Mouse (Mus musculus) T-helper 17 cell (primary cell): ENCODE measurements at regions not wholly inside any gene's neighbourhood (a gene's known extent, or its start where the extent isn't known, plus 50 kb on each side); places are given as distances from the start of the nearest gene placed in this dataset.

Experiments used
- in situ Hi-C, 2 experiments: fragments of 300-600 bp; cut with MboI, MseI; formaldehyde crosslinking; loops; 1 replicate in 1 of 2; 2 replicates in 1 of 2; pipeline ENCODE4 v1.15.1; 2025; ENCODE audit warnings: high pct_unique_total_duplicates in 2 of 2

DNA sequence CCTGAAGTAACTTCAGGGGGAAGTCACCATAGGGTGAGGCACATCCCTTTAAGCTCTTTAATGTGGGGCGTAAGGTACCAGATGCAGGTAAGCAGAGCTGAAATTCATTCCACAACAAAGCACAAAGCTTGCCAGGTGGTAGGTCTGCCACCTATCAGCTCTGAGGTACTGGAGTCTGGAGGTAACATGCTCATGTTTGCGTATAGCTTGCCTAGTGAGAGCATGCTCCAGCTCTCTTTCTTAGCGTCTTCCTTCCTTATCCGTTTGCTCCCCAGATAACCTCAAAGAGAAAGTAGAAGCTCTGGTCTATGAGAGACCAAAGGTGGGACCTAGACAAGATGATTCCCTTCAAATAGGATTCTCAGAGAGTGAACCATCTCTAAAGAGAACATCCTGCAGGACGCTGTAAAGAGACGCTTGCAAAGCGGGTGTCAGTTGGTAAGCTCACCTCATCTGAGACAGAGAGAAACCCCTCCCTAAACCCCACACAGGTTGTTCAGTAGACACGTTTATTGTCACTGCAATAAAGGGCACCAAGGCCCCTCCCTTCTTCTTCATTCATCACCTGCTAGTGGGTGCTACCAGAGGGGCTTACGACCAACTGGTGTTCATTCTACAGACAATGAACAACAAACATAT is 347.4 kb upstream of the 3110018I06Rik start:
- in situ Hi-C loops, result loop anchor here (5.0 to 25.0 kb wide), 3 partner anchors 834 to 1506 kb away; no protein-coding TSS in a partner anchor

GRCm38 (mm10) chr12:107142226-107142625 is 346.2 kb upstream of the 3110018I06Rik start:
- in situ Hi-C loops, result loop anchor here (5.0 to 25.0 kb wide), 3 partner anchors 833 to 1505 kb away; no protein-coding TSS in a partner anchor

DNA sequence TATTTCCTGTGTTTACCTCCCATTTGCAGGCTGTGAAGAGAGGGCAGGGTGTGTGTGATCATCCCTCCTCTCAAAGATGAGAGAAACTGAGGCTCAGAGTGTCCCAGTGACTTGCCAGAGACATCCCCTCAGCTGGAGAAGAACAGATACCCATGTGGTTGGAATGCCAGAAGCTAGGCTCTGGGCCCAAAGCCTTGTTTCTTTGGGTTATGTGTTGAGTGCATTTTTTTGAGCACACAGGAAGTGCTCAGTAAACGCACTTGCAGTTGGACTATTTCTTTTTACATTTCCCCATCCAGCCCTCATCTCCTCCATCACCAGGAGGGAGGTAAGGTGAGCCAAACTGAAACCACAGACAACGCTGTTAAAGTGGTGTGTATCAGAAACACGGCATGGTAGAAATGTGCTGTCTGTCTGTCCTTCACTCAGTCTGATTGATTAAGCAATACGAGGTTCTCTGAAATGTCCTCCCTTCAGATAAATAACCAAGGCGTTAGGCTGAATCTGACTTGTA is 341.8 kb upstream of the 3110018I06Rik start:
- in situ Hi-C loops, result loop anchor here (5.0 to 25.0 kb wide), 5 partner anchors 776 to 1491 kb away; no protein-coding TSS in a partner anchor

GRCm38 (mm10) chr12:107148451-107148850 is 340.0 kb upstream of the 3110018I06Rik start:
- in situ Hi-C loops, result loop anchor here (5.0 to 25.0 kb wide), 5 partner anchors 774 to 1489 kb away; no protein-coding TSS in a partner anchor

DNA sequence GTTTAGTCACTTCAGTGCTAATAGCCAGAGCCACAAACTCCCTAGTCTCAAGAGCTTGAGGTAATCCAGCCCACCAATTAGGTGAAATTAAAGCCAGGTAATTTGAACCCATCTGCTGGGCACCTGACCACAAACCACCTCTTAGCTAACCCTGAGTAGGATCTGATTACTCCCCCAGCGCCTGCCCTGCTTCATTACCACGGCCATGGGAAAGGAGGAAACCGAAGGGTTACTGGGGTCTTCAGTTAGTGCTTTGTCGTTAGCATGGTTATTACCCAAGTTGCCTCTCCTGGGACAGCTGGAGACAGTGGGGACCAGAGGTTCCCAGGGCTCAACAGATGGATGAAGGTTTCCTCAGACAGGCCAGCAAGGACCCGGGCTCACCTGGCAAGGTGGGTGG is 337.3 kb upstream of the 3110018I06Rik start:
- in situ Hi-C loops, result no loop called here

- in situ Hi-C loops, result no loop called here
These were observed 333.8 kb upstream of the 3110018I06Rik start for GRCm38 (mm10) chr12:107154668-107155067.

GRCm38 (mm10) chr12:107156791-107157428 is 331.5 kb upstream of the 3110018I06Rik start:
- in situ Hi-C loops, result no loop called here

- in situ Hi-C loops, result no loop called here
These were observed 329.3 kb upstream of the 3110018I06Rik start for GRCm38 (mm10) chr12:107159126-107159525.

GRCm38 (mm10) chr12:107160137-107160536 is 328.3 kb upstream of the 3110018I06Rik start:
- in situ Hi-C loops, result no loop called here

- in situ Hi-C loops, result no loop called here
These were observed 327.8 kb upstream of the 3110018I06Rik start for GRCm38 (mm10) chr12:107160628-107161027.

DNA sequence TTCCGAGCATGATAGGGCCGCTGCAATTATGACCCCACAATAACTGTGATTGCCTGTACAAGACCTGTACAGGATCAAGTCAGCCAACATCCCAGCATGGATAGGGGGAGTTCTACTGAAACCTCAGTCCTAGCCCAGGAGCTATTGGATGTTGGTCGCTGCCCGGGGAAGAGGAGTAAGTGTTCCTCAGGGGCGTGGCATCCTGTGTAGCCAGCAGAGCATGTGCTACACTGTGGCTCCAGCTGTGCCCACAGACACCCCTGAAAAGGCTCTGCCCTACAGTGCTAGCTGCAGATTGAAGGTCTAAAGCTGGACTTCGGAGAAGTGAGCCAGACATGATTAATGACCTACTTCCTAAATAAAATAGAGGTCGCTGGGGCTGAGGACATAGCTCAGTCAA is 317.5 kb upstream of the 3110018I06Rik start:
- in situ Hi-C loops, result no loop called here

DNA sequence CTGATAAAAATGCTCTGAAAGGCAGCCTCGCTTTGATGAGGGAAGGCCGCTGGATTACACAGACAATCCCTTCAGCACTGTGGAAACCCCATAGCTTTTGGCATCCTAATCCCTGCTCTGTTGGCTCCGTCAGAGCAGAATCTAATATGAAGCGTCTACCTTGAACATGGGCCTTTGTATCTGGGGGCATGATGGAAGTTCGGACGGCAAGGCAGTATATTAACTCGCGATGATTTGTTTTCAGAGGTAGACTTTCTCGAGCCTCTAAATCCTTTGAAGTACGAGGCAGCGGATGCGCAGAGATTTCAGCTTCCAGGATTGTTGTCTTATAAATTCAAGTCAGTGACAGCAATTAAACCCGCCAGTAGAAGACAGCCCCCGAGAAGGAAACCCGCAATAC is 316.8 kb upstream of the 3110018I06Rik start:
- in situ Hi-C loops, result no loop called here

DNA sequence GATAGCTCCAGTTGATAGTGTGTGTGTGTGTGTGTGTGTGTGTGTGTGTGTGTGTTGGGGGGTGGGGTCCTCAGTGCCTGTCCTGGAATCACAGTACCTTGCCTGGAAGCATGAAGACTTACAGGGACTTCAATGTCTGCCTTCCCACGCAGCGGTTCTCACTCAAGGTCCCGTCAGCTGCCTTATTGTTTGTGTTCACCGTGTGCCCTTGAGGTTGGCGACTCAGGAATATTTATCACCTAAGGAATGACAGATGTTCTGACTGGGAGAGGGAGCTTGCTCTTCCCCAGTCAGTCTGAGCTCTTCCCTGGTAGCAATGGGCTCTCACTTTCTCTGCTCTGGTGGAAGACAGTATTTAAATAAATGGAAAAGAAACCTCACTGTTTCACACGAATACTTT is 309.8 kb upstream of the 3110018I06Rik start:
- in situ Hi-C loops, result no loop called here

DNA sequence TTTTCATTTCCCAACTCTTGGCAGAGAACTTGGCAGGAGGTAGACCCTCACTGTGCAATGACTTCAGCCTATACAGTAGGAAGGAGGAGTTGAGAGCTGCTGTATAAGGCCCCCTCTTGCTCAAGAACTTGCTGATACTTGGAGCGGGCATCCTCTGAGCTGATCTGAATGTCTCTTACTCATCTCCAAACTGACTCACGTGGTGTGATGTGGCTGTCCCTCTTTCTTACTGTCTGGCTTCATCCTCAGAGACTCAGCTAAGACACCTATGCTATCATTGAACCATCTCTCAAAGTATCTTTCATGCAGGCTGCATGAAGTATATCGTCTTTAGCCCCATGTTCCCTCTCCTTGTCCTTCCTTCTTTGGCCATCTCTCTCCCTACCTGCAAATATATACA is 307.9 kb upstream of the 3110018I06Rik start:
- in situ Hi-C loops, result loop anchor here (5.0 to 10.0 kb wide), 2 partner anchors 53 to 56 kb away; no protein-coding TSS in a partner anchor

DNA sequence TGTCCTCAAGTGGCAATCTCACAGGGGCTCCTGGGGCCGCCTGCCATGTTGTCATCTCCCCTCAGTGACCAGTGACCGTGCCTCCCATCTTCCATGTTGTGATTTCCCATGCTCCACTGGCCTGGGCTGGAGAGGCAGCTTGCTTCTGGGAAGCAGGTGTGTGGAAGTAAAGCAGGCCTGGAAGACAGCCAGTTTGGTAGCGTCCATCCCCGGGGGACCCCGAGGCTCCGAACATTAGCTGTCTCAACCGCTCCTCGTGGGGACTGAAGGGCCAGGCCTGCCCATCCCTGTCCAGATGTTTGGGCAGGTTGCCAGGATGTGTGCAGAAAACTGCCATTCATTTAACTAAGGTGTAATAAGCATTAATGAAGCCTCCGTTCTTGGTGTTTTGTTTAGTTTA is 307.1 kb upstream of the 3110018I06Rik start:
- in situ Hi-C loops, result loop anchor here (5.0 to 10.0 kb wide), 2 partner anchors 54 to 56 kb away; no protein-coding TSS in a partner anchor

DNA sequence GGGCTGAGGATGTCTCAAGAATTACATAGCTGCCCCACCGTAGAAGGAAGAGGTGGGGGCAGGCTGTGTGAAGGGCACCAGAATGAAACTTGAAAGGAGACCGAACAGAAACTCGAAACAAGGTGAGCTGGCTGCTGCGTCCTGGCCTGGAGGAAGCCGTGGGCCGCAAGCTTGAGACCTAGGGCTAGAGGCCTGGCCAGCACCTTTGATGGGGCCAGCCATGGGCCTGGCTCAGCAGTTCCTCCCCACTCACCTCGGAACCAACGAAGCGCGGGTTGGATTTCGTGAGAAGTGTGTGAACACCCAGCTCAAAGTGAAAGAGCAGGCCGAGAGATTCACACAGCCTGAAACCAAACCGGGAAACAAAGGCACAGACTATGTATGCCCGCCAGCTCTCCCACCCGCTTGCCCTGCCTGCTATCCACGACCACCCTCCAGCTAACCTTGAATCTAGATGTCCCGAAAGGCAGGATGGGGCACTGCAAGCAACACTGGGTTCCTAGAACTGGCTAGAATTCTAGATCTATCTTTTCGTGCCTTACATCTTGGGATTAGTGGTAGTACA is 306.3 kb upstream of the 3110018I06Rik start:
- in situ Hi-C loops, result loop anchor here (5.0 to 10.0 kb wide), 2 partner anchors 55 to 57 kb away; no protein-coding TSS in a partner anchor

GRCm38 (mm10) chr12:107183283-107183682 is 305.1 kb upstream of the 3110018I06Rik start:
- in situ Hi-C loops, result loop anchor here (5.0 to 10.0 kb wide), 2 partner anchors 56 to 58 kb away; no protein-coding TSS in a partner anchor

DNA sequence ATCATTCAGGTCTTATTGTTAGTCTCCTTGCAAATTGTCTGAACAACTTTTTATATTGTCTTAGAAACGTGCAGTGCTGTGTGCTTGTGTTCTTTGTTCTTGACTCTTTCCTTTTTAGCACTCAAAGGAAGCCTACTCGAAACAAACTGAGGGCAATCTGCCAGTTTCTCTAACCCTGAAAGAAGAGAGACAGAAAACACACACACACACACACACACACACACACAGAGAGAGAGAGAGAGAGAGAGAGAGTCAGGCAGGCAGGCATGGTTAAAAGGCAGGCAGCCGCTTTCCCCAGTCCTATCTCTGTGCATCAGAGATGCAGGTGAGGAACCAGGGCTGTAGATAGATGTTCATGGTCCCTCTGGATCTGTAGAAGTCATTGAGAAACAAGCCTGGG is 304.0 kb upstream of the 3110018I06Rik start:
- in situ Hi-C loops, result loop anchor here (5.0 to 10.0 kb wide), 2 partner anchors 57 to 60 kb away; no protein-coding TSS in a partner anchor

GRCm38 (mm10) chr12:107186361-107186760 is 302.1 kb upstream of the 3110018I06Rik start:
- in situ Hi-C loops, result loop anchor here in 1 of 2 experiments (10.0 kb wide), 1 partner anchor 62 kb away; no protein-coding TSS in a partner anchor

DNA sequence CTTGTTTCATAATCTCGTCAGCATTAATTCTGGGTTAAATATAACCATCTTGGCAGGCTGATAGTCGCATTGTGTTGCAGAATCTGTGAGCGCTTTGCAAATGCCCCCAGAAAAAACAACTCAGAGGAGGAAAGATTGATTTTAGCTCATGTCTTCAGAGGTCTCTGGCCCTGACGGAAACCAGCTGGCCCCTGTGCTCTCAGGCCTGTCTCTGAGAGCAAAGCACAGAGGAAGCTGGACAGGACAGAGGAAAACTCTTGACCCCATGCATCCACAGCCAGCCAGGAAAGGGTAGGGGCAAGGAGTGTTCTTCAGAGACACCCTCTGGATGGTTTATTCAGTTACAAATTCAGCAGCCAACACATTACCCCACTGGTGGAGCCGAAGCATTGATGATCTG is 300.4 kb upstream of the 3110018I06Rik start:
- in situ Hi-C loops, result loop anchor here in 1 of 2 experiments (10.0 kb wide), 1 partner anchor 63 kb away; no protein-coding TSS in a partner anchor

GRCm38 (mm10) chr12:107198389-107199018 is 289.9 kb upstream of the 3110018I06Rik start:
- in situ Hi-C loops, result loop anchor here in 1 of 2 experiments (10.0 kb wide), 1 partner anchor 334 kb away; no protein-coding TSS in a partner anchor
